Mouse (Mus musculus) lung, postnatal 36 days (tissue): ENCODE measurements at regions not wholly inside any gene's neighbourhood (a gene's known extent, or its start where the extent isn't known, plus 50 kb on each side); places are given as distances from the start of the nearest gene placed in this dataset.

ENCODE experiments used
- DNase-seq: peaks from one replicate; pipeline ENCODE4 v3.0.0; 2022; ENCODE audit warnings: mixed read lengths

DNA sequence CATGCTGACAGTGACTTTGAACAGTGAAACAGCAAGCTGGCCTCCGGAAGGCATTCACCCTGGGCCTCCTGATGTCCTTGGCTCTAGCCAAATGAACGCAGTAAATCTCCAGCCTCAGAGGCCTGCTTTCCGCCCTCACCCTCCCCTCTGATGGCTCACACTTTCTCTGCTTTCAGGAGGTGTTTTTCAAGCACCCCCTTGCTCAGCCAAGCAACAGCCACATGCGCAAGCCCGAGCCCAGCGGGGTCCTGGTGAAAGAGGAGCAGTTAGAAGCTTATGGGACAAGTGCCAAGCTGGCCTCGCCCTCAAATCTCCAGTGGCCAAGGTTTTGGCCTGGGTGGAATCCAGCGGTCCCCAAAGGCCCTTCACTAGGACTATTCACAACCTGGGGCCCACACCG is 109.6 kb upstream of the Zbtb40 start:
- no peak for DNase-seq

DNA sequence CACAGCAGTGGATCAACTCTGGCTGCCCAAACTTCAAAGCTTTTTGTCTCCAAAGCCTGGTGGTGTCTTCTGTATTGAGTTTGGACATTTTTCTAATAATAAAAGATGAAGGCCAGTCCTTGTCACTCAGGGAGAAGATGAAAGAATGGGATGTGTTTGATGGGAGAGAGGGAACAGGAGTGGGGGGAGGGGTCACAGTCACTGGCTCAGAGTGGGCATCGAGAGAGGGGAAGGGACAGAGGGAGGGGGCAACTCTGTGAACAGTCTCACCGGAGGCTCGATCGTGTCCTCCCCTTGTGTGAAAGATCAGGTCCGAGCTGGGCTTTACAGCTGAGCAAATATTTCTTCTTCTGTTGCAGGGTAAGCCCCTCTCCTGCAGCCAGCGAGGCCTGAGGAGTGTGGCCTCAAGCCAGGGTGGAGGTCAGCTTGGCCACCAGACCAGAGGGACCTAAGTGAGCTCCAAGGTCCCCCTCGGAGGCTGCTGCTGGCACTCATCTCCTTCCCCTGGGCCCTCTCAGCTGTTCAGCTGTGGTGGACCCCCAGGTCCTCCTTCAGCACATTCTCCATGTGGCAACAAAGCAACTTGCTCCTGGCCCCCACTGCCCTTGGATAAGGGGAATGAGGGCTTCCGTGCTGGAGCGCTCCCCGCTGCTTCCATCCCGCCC is 108.0 kb upstream of the Zbtb40 start:
- DNase-seq = no peak

DNA sequence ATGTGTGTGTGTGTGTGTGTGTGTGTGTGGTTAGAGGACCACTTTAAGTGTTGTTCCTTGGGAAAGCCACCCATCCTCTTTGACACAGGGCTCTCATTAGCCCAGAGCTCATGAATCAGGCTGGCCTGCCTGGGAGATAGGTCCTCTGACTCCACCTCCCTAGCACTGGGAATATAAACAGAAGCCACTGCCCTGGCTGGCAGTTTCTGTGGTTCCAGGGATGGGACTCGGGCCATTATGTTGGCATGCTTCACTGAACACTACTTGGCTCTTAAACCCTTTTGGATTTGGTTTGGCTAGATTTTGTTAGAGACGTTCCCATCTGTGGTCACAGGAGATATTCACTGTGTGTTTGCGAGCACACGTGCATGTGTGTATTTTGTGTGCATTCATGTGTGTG is 100.2 kb upstream of the Zbtb40 start:
- DNase-seq = no peak

DNA sequence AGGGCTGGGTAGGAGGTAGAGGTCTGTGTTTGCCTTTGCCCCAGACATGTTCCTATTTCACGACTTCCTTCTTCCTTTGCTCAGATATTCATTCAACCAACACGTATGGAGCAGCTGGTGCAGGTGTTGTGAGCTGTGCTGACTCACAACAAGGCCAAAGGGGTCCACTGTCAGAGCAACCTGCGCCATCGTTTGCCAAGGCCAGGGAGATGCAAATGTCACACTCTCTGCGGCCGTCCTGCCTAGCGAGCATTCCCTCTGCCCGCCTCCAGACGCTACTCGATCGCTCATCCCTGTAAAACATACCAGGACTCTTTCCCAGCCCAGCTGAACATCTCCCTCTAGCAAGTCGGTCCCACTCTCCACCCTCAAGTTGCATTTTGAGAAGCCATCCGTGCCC is 99.2 kb upstream of the Zbtb40 start:
- no peak for DNase-seq

DNA sequence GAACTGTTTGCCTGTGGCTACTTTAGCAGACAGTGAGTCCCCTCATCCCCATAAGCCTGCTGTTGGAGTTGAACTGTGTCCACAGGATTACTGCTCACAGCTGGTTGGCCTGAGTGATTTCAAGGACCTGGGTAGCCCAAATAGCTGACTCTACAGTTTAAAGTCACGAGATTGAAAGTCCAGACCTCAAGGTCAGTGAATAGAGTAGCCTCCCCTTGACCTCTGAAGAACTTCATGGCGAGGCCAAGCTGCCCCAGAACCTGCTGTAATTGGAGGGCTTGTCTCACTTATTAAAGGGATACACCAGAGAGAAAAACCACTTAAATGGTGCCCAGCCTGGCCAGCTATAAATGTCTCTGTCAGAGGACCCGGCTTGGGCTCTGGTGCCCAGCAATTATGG is 97.7 kb upstream of the Zbtb40 start:
- DNase-seq = no peak

DNA sequence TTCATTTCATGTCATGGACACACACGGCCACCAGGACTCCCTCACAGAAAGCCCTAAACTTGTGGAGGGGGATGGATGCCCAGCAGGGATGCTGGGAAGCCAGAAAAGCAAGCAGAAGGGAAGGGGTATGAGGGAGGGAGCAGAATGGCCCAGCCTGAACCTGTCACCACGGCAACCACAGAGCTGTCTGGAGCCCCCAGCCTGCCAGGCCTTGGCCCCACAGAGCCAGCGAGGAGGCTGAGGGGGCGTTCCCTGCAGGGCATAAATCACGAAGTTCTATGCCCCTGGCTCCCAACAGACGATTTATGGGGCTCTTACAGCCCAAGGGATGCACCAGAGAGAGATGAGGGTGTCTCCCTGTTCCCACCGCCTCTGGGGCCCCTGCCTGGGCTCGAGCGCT is 93.7 kb upstream of the Zbtb40 start:
- DNase-seq = no peak

DNA sequence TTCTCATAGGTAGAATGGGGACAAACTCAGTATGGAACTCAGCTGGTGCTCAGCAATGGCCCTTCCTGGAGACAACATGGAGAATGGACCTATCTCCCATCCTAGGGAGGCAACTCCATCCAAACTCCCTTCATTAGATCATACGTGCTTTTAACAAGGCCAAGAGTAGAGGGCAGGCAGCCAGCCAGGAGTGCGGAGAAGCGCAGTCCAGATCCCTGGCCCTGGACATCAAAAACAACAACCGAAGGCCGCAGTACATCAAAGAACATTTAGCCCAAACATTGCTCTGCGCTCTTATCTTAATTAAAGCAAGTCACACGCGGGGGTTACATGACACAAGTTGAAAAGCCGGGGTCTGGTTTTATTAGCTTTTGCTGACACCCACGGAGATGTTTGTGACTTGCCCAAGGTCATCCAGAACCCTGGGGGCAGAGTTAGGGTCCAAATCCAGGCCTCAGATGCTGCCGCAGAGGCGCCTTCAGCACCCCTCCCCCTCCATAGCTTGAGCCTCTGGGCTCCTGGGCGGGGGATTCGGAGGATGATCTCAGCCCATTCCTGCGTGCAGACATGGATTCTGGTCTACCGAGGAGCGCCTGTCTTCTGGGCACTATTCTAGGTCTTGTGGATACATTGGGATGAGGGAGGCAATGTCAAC is 90.6 kb upstream of the Zbtb40 start:
- DNase-seq = no peak

DNA sequence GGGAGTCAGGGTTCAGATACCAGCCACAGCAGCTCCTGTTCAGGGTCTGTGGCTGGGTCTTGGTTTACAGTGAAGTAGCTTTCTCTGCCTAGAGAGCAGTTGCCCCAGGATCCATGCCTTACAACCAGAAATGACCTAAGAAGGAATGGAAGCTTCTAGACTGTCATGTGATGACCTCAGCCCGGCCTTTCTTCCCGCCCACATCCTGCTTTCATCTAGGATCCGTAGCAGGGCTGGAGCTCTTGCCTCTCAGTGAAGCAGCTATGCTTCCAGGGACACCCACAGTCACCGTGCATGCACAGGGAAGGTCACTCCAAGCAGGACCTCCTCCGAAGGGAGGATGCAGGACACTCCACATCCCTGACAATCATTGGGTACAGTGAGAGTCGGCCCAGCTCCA is 89.5 kb upstream of the Zbtb40 start:
- DNase-seq = no peak

- DNase-seq = peak; percentile 16
Observed at GRCm38 (mm10) chr4:137136313-137136712, 87.7 kb upstream of the Zbtb40 start.

GRCm38 (mm10) chr4:137135792-137136191 is 87.2 kb upstream of the Zbtb40 start:
- peak; percentile 78 for DNase-seq

- no peak for DNase-seq
Observed at GRCm38 (mm10) chr4:137134553-137134952, 86.0 kb upstream of the Zbtb40 start.

DNA sequence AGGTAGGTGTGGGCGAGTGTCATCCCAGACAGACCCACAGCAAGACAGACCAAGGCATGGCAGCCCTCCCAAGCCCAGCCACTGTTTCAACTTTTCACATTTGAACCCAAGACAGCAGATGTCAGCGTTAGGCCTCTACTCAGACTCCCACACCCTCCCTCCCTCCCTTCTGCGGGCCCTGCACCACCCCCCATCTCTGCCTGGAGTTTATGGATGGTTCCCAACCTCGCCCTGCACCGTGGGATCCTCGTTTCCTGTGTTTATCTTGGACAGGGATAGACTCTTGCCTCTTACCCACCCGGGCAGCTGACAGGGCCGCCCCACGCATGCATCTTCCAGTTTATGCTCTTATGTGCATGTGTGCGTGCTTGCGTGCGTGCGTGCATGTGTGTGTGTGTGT is 85.2 kb upstream of the Zbtb40 start:
- DNase-seq = peak; percentile 57

DNA sequence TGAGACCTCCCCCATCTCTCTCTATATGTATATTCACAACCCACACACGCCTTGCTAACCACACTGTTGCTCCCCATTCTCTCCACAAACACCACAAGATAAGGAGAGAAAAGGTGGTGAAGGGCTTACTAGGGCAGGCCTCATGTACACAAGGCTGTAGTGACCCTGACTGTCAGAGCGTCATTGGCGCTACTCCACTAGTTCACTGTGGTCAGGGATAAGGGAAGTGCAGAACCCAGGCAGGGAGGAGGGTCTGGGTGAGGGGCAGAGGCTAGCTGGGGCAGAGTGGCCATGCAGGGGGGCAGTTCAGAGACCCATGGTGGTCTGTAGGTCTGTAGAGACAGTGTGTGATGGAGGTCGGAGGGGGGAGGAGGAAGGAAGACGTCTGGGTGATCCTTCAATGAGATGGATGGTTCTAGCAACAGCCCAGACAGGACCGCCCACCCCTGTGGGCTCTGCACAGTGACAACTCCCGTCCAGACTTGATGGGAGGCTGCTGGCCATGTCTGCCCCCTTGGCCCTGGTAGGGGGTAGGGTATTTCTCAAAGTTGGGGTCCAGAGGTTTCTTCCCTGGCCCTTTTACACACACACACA is 82.1 kb upstream of the Zbtb40 start:
- no peak for DNase-seq

GRCm38 (mm10) chr4:137128152-137128551 is 79.6 kb upstream of the Zbtb40 start:
- no peak for DNase-seq

DNA sequence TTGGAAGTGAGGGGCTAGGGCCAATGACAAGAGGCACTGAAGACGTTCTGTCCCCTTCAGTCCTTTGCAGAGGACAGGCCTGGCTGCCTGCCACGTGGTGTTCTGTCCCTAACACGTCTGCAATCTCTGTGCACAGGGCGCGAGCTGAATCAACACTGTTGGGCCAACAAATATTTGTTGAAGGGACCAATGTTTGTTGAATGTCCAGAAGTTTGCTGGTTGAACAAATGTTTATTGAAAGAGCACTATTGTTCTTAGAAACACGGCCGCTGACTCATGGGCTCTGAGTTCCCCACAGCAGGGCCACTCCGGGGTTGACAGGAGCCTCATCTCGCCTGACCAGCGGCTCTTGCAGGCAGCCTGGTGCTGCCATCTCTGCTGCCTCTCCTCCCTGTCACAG is 73.1 kb upstream of the Zbtb40 start:
- peak; percentile 65 for DNase-seq

DNA sequence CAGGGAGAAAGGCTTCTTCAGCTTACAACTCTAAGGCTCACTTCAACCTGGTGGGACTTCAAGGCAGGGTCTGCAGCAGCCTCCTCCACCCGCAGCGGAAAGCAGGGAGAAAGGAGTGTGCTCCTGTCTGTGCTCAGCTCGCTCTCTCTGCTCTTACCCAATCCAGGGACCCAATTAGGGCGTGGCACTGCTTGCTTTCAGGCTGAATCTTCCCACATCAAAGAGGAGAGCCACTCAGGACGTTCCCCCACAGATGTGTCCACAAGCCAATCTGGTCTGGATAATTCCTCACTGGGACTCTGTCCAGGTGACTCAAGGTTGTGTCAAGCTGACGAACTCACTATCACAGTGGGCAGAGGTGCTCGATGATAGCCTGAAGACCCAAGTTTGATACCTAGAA is 72.0 kb upstream of the Zbtb40 start:
- no peak for DNase-seq

DNA sequence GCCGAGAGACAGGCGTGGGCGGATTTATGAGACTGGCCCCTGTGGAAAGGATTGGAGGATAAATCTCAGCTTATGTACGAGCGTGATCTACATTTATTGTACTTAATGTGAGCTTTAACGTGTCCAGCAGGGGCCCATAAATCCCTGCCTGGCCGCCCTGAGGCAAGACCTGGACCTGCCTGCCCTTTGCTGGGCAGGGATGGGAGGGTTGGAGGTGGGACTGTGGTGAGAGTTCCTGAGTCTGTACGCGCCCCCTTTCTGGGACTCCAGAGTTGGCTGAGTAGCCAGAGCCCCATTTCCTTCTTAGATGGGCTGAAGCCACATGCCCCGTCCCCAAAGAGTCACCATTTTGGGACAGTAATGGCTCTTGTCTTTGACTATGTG is 69.7 kb upstream of the Zbtb40 start:
- DNase-seq = no peak

GRCm38 (mm10) chr4:137117471-137118331 is 69.1 kb upstream of the Zbtb40 start:
- DNase-seq = peak; percentile 87

DNA sequence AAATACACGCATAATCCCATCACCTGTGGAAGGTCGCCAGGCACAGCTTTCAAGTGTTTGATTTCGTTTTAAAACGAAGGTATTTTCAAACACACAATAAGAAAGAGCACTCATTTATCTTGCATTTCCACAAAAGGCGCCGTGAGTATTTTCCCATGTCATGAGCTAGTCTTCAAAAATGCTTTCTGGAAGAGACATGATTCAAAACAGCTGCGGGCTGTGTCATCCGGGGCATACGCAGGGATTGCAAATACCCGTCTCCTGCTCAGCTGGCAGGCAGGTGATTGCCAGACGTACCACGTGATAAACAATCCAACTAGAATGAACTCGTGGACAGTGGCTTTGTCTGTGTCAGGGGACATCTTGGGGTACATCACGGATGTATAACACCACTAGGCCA is 66.5 kb upstream of the Zbtb40 start:
- no peak for DNase-seq

DNA sequence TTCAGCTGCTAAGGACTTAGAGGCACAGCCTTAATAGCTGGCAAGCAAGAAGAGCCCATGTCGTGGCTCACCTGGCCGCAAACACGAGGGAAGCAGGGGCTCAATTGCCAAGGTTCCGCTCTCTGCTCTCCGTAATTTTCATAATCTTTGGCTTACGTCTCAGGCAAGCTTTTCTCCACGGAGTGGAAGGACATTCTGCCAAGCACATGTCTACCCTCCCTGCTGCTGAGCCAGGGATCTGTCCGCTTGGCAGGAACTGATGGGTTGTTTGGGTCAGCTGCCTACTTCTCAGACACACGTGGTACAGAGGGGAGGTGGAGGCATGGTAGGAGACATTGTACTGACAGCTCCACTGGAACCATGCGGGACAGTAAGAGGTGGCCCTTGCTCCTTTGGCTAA is 61.7 kb upstream of the Zbtb40 start:
- no peak for DNase-seq

- DNase-seq = no peak
Observed at GRCm38 (mm10) chr4:137104447-137105044, 55.9 kb upstream of the Zbtb40 start.

DNA sequence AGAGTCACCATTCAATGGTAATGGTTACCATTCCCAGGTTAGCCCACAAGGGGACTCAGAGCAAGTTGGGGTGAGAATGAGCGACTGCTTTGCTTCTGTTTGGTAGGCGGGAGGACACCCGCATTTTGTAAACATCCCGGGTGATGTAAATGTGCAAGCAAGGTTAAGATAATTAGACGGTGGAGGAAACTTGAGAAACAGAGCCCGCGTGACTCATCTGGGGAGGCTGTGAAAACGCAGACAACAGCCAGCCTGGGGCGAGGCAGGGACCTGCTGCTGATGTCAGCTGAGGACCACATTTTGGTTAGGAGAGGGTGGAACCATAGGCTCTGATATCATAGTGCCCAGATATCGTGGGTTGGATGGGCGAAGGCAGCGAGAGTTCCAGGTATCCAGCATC is 52.6 kb upstream of the Zbtb40 start:
- no peak for DNase-seq

DNA sequence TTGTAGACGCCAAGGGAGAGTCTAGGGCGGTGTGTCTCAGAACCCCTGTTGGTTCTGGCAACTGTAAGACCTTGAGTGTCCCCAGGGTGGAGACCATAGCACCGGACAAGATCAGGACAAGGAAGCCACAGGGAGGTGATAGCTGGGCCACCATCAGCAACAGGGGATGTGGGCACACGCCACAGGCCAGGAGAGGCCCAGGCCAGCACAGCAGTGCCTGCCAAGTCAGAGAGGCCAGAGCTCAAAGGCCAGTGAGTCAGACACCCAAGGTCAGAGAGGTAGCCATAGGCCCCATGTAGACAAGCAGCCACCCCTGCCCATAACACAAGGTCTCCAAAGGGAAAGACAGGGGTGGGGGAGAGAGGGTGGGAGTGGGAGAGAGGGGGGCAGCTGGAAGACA is 52.2 kb upstream of the Zbtb40 start:
- no peak for DNase-seq
